Mouse (Mus musculus): ENCODE measurements around the gene Ppargc1a.

DNA sequence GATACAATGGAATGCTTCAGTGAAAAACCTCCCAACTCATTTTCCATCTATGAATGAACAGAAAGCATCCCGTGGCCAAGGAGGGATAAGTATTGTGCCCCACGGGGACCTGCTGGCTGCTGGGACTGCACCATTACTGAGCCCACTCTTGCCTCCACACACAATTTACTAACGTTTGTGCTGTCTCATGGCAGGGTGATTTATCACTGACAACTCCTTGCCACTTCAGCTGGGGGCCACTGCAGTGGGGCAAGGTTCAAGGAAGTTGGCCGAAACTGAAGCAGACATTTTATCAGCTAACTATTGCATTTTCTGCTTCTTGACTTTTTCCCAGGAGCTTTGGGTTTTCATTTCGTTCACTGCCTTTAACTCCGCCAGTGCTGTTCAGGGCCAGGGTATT is 17.5 kb upstream of the Ppargc1a start:
- TF ChIP-seq CTCF (IDR thresholded peaks at IDR 0.05; ENCODE audit: low read depth, low read length) (no peak), TAL1 (conservative IDR thresholded peaks at IDR 0.05; ENCODE audit: low read depth, low read length) (no peak)

All from G1E (cell line).